Mouse (Mus musculus) G1E (cell line): ENCODE results near the gene Dnajb14.

Source experiments
- CTCF ChIP-seq: IDR thresholded peaks from 2 replicates; pipeline ENCODE4 v1.5.1; 2012; ENCODE audit warnings: low read depth, low read length, inconsistent platforms, mixed read lengths
- GATA1 ChIP-seq: IDR thresholded peaks from 2 replicates; pipeline ENCODE4 v1.6.1; 2012; ENCODE audit warnings: borderline replicate concordance, low read length, inconsistent platforms, mixed read lengths
- TAL1 ChIP-seq: conservative IDR thresholded peaks from 2 replicates; pipeline ENCODE4 v1.6.1; 2012; ENCODE audit warnings: low read depth, low read length, inconsistent platforms, mixed read lengths

DNA sequence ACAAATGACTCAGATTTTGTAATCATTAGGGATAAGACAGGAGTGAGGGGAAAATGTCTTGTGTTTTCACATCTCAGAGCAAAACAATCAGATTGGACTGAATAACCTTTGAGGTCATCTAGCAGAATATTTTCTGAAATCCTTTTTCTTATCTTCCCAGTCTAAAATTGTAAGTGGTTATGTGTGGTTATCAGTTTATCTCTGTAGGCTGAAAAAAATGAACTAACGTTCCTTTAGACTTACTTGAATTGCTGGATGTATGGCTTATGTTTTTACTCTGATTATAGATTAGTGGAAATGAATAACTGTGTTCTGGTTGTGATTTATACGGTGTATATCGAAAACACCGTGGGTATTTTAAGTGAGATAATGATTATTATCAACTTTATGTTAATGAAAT lies 53.1 kb downstream of the Dnajb14 start:
- TF ChIP-seq CTCF (no peak), TAL1 (no peak), GATA1 (no peak)
